Mouse (Mus musculus) E14TG2a.4 (cell line): Measurements from ENCODE around the gene Brf1.

ENCODE experiments used
- H3K27me3 ChIP-seq: 2 replicates; pipeline ENCODE4 v1.6.1; 2014; ENCODE audit warnings: low read length, control low read depth; ENCODE audit not compliant: insufficient read depth
- H3K36me3 ChIP-seq: 2 replicates; pipeline ENCODE4 v1.6.1; 2014; ENCODE audit warnings: low read length, control low read depth; ENCODE audit not compliant: insufficient read depth
- H3K4me1 ChIP-seq: replicated peaks from 2 replicates; pipeline ENCODE4 v1.6.1; 2014; ENCODE audit warnings: low read depth, low read length, control low read depth
- H3K4me3 ChIP-seq: replicated peaks from 2 replicates; pipeline ENCODE4 v1.5.1; 2014; ENCODE audit warnings: mild to moderate bottlenecking, low read length
- H3K9me3 ChIP-seq: 2 replicates; pipeline ENCODE4 v1.6.1; 2014; ENCODE audit warnings: low read length, control low read depth
- CTCF ChIP-seq: conservative IDR thresholded peaks from 2 replicates; pipeline ENCODE4 v1.5.1; 2014; ENCODE audit warnings: low read length
- NANOG ChIP-seq: IDR thresholded peaks from 2 replicates; pipeline ENCODE4 v1.6.1; 2014; ENCODE audit warnings: borderline replicate concordance, low read length, mixed read lengths
- POU5F1 ChIP-seq: IDR thresholded peaks from 2 replicates; pipeline ENCODE4 v1.6.1; 2014; ENCODE audit warnings: low read length, borderline replicate concordance

Brf1 gene

DNA sequence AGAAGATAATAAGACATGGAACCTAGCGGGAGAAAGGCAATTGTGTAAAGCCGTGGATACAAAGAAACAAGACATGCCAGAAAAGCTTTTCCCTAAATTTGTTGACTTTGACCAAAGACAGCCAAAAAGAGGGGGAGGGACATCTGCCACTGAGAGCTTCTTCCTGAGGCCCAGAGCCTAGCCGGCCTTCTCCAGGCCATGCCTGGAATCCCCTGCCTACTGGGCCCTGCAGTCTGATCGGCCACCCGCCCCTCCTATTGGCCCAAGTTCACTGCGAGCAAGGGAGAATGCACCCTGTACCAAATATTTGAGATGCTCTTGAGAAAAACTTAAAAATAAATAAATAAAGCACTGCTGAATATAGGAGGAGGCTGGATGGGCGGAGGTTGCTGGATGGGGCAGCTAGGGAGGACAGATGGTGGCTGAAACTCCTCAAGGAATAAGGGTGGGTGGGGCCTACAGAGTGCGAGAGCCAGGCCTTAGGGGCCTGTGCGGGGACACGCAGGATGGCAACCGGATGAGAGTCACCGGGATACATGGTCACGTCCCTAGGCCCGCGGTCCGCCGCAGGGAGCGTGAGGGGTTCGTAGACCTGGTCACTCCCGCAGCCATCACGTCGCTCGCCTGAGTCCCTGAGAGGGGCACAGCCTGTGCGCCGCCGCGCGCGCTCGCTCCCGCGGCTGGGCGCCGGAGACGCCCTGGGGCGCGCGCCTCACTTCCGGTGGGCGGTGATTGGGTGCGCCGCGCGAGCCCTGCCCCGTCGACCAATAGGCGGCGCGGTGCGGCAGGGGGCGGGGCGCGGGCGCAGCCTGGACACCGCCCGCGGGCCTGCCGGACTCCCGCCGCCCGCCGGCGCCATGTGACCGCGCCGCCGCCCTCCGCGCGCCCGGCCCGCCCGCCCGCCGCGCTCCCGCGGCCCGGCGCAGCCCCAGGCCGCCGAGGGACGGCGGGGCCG is 13.4 kb upstream of the Brf1 start, which contains the start of gene Pacs2:
Gene Pacs2, plus strand, starts transcription at position 905 of the 955 bp plus-strand sequence.
- Histone ChIP-seq H3K9me3 (no peaks in the 10 kb centered on the region), H3K4me1 (peaks cover 36% of the 10 kb centered on the region), H3K36me3 (peaks cover 9% of the 10 kb centered on the region; the same call in 1 of the 2 replicates), H3K27me3 (peaks cover 15% of the 10 kb centered on the region), H3K4me3 (peak within 1 kb of the TSS; percentile 88)
- TF ChIP-seq NANOG (no peak), CTCF (no peak), POU5F1 (no peak)

DNA sequence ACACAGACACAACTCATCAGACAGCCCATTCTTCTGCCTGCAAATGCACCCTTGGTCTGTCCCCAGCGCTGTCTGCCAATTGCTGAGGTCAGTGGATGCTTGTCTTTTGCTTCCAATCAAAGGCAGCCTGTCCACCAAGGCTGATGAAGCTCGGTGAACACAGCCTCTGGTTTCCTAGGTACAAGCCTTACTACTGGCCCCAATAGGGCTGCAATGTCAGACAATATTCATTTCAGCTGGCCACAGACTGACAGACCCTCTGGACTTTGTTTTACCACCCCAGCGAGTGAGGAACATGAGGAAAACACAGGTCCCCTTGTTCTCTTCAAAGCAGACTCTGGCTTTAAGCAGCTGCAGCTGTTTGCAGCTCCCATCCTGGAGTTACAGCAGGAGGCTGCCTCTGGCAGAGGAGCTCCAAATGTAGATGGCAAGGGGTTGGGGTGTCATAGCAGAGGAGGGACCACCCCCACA is 12.6 kb upstream of the Brf1 start:
- Histone ChIP-seq H3K36me3 (peaks cover 3% of the 10 kb centered on the region; the same call in 1 of the 2 replicates), H3K27me3 (peaks cover 15% of the 10 kb centered on the region), H3K9me3 (no peaks in the 10 kb centered on the region), H3K4me1 (peaks cover 36% of the 10 kb centered on the region), H3K4me3 (peak overlapping the region; percentile 84)
- TF ChIP-seq NANOG, result no peak
- TF ChIP-seq CTCF, result no peak
- TF ChIP-seq POU5F1, result no peak

GRCm38 (mm10) chr12:113012443-113012842 is 11.9 kb upstream of the Brf1 start:
- Histone ChIP-seq H3K4me1 (peaks cover 35% of the 10 kb centered on the region), H3K36me3 (0 out of 2 replicates have a peak, but pooled peaks cover 3% of the 10 kb centered on the region), H3K4me3 (no peak overlapping the region), H3K9me3 (no peaks in the 10 kb centered on the region), H3K27me3 (peaks cover 18% of the 10 kb centered on the region)
- no peak for TF ChIP-seq NANOG
- no peak for TF ChIP-seq CTCF
- no peak for TF ChIP-seq POU5F1

DNA sequence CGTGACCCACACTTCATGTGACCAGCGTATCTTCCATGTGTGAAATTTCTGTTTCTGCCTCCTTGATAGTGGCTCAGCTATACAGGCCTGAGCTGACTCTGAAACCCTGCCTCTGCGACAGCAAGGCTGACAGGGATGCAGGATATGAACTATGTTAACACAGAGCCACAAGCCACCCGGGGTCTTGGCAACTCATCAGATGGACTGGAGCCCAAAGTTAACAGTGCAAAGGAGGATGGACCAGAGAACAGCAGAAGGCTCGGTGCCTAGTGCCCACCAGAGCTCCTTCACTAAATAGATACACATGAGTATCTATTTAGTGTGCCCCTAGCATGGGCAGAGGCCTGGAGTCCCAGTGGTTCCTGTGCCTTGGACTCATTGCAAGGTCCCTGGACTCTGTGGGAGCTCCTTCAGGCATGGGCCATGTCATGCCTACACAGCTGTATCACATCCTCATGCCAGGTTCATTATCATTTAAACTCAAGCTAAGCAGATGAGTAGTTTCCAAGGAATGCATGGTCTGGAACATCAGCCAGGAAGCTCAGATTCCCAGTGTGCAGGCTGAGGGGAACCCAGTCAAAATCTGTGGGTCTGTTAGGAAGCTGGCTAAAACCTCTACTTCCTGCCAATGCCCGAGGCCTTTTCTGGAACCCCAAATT is 11.3 kb upstream of the Brf1 start:
- Histone ChIP-seq H3K4me1 (peaks cover 31% of the 10 kb centered on the region), H3K36me3 (0 out of 2 replicates have a peak, but pooled peaks cover 3% of the 10 kb centered on the region), H3K27me3 (peaks cover 22% of the 10 kb centered on the region), H3K4me3 (no peak overlapping the region), H3K9me3 (no peaks in the 10 kb centered on the region)
- no peak for TF ChIP-seq NANOG
- no peak for TF ChIP-seq CTCF
- no peak for TF ChIP-seq POU5F1

DNA sequence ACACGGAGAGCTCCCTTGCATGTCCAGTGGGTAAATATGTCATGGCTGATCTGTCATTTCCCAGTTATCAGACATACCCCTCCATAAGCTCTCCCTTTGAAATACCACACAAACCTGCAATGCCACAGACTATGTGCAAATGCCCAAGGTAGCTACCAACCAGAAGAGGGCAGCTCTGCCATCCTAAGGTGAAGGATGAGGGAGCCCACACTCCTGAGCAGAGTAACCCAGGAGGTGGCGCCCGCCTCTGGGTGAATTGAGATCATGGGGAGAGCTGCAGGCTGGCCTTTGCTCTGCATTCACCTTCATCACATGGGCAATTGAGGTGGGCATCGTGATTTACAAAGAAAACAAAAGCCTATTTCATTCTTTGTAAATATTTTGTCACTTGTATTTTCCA is 4.5 kb upstream of the Brf1 start:
- H3K9me3 ChIP-seq, result no peaks in the 10 kb centered on the region
- H3K27me3 ChIP-seq, result peaks cover 16% of the 10 kb centered on the region; the same call in 1 of the 2 replicates
- no peaks in the 10 kb centered on the region for H3K36me3 ChIP-seq
- peaks cover 14% of the 10 kb centered on the region for H3K4me1 ChIP-seq
- TF ChIP-seq POU5F1 (no peak), CTCF (no peak), NANOG (no peak)
- no peak overlapping the region for H3K4me3 ChIP-seq

- no peaks in the 10 kb centered on the region for H3K36me3 ChIP-seq
- no peaks in the 10 kb centered on the region for H3K9me3 ChIP-seq
- H3K4me3 ChIP-seq, result no peak overlapping the region
- H3K4me1 ChIP-seq, result peaks cover 22% of the 10 kb centered on the region
- H3K27me3 ChIP-seq, result peaks cover 26% of the 10 kb centered on the region
- TF ChIP-seq CTCF, result no peak
- TF ChIP-seq POU5F1, result no peak
- no peak for TF ChIP-seq NANOG
These were observed 3.5 kb upstream of the Brf1 start for GRCm38 (mm10) chr12:113004011-113004410.

- no peaks in the 10 kb centered on the region for H3K9me3 ChIP-seq
- peaks cover 30% of the 10 kb centered on the region for H3K4me1 ChIP-seq
- H3K36me3 ChIP-seq, result no peaks in the 10 kb centered on the region
- no peak overlapping the region for H3K4me3 ChIP-seq
- peaks cover 33% of the 10 kb centered on the region for H3K27me3 ChIP-seq
- TF ChIP-seq CTCF (no peak; the same call in 1 of the 2 replicates), NANOG (no peak), POU5F1 (no peak)
These were observed 2.2 kb upstream of the Brf1 start for GRCm38 (mm10) chr12:113002667-113003066.

- Histone ChIP-seq H3K4me3 (peak overlapping the region; percentile 80), H3K9me3 (peaks cover 1% of the 10 kb centered on the region; the same call in 1 of the 2 replicates), H3K4me1 (peaks cover 30% of the 10 kb centered on the region), H3K27me3 (peaks cover 24% of the 10 kb centered on the region), H3K36me3 (peaks cover 16% of the 10 kb centered on the region)
- TF ChIP-seq CTCF (no peak), NANOG (no peak), POU5F1 (no peak)
These were observed 600 bp upstream of the Brf1 start for GRCm38 (mm10) chr12:113001133-113001474.
